Mouse (Mus musculus) lung, postnatal 0 days (tissue): ENCODE measurements around the gene Ccm2.

Experiments used
- CTCF ChIP-seq: IDR thresholded peaks from 2 replicates; pipeline ENCODE4 v1.5.1; 2016; ENCODE audit warnings: antibody characterized with exemption, mild to moderate bottlenecking
- EP300 ChIP-seq: IDR thresholded peaks from 2 replicates; pipeline ENCODE4 v1.6.1; 2016; ENCODE audit warnings: antibody characterized with exemption, mild to moderate bottlenecking, control low read depth

GRCm38 (mm10) chr11:6605491-6606399, 59.1 kb downstream of the Ccm2 start, which contains the start of gene Nacad:
- TF ChIP-seq CTCF (no peak; the same call in 1 of the 2 replicates), EP300 (no peak)
